Mouse (Mus musculus) midbrain, postnatal 0 days (tissue): ENCODE data around the gene Zdhhc16. TPM values are rescaled to one million over a fixed set of nuclear protein-coding genes. Genes with fewer than 3 reads are reported as not detected.
"Not testable (repeated sequence)": the region's sequence is repeated elsewhere in the genome, so short reads cannot be mapped to it uniquely, and the experiment has no call there.

ENCODE experiments used
- ATAC-seq: fragments of 200-750 bp; cut with Nextera tagmentation; 2 replicates; pipeline ENCODE4 v1.8.0; 2017; ENCODE audit warnings: moderate number of reproducible peaks, mild to moderate bottlenecking, moderate TSS enrichment, moderate library complexity; ENCODE audit not compliant: low FRiP score
- DNase-seq: peaks from one replicate; pipeline ENCODE4 v3.0.0-alpha.2; 2015; ENCODE audit warnings: low spot score
- H3K27ac ChIP-seq: fragments of 300-500 bp; sonication (generic); 2 replicates; pipeline ENCODE4 v1.5.1; 2014; ENCODE audit warnings: low read depth, mild to moderate bottlenecking, low read length, mixed read lengths
- H3K27me3 ChIP-seq: fragments of 300-500 bp; sonication (generic); 2 replicates; pipeline ENCODE4 v1.6.1; 2014; ENCODE audit warnings: low read length, control low read depth, mixed read lengths; ENCODE audit not compliant: insufficient read depth
- H3K36me3 ChIP-seq: fragments of 300-500 bp; sonication (generic); 2 replicates; pipeline ENCODE4 v1.6.1; 2014; ENCODE audit warnings: low read length, control low read depth, mixed read lengths; ENCODE audit not compliant: insufficient read depth
- H3K4me1 ChIP-seq: fragments of 300-500 bp; sonication (generic); 2 replicates; pipeline ENCODE4 v1.6.1; 2014; ENCODE audit warnings: mild to moderate bottlenecking, control low read depth, antibody characterized with exemption, low read length, mixed read lengths; ENCODE audit not compliant: insufficient read depth
- H3K4me2 ChIP-seq: fragments of 300-500 bp; sonication (generic); 2 replicates; pipeline ENCODE4 v1.6.1; 2014; ENCODE audit warnings: low read depth, mild to moderate bottlenecking, low read length, mixed read lengths; ENCODE audit not compliant: poor library complexity, severe bottlenecking
- H3K4me3 ChIP-seq: fragments of 300-500 bp; sonication (generic); 2 replicates; pipeline ENCODE4 v1.5.1; 2014; ENCODE audit warnings: low read depth, mild to moderate bottlenecking, low read length, moderate library complexity
- H3K9ac ChIP-seq: fragments of 300-500 bp; sonication (generic); replicated peaks from 2 replicates; pipeline ENCODE4 v1.6.1; 2014; ENCODE audit warnings: mild to moderate bottlenecking, low read length, moderate library complexity, mixed read lengths; ENCODE audit not compliant: poor library complexity, severe bottlenecking
- H3K9me3 ChIP-seq: fragments of 300-500 bp; sonication (generic); 2 replicates; pipeline ENCODE4 v1.6.1; 2016; ENCODE audit warnings: low read length, control low read depth
- CTCF ChIP-seq: IDR thresholded peaks from 2 replicates; pipeline ENCODE4 v1.5.1; 2016; ENCODE audit warnings: antibody characterized with exemption, mild to moderate bottlenecking
- WGBS: fragments of 180-500 bp; shearing (Covaris S2); extraction: QIAGEN DNeasy Blood & Tissue Kit; methylation state at CpG from one replicate; pipeline ENCODE4 v1.1.7; 2014; 5-methylcytosine and 5-hydroxymethylcytosine counted together
- polyA plus RNA-seq: library from polyadenylated mRNA; unstranded; fragments of >200 nt; fragmentation: Nextera tagmentation; extraction: Ambion mirVana; gene quantifications from 2 replicates; pipeline ENCODE4 v1.2.1, GENCODE M21; 2015
- total RNA-seq: library from RNA; depleted of rRNA; stranded (reverse); fragments of >200 nt; gene quantifications from 2 replicates; pipeline ENCODE4 v1.2.3, GENCODE M21; 2014

The Zdhhc16 gene
- total and polyA plus RNA-seq, 2 experiments from 2014 or later, result 49.2 to 86.7 TPM

DNA sequence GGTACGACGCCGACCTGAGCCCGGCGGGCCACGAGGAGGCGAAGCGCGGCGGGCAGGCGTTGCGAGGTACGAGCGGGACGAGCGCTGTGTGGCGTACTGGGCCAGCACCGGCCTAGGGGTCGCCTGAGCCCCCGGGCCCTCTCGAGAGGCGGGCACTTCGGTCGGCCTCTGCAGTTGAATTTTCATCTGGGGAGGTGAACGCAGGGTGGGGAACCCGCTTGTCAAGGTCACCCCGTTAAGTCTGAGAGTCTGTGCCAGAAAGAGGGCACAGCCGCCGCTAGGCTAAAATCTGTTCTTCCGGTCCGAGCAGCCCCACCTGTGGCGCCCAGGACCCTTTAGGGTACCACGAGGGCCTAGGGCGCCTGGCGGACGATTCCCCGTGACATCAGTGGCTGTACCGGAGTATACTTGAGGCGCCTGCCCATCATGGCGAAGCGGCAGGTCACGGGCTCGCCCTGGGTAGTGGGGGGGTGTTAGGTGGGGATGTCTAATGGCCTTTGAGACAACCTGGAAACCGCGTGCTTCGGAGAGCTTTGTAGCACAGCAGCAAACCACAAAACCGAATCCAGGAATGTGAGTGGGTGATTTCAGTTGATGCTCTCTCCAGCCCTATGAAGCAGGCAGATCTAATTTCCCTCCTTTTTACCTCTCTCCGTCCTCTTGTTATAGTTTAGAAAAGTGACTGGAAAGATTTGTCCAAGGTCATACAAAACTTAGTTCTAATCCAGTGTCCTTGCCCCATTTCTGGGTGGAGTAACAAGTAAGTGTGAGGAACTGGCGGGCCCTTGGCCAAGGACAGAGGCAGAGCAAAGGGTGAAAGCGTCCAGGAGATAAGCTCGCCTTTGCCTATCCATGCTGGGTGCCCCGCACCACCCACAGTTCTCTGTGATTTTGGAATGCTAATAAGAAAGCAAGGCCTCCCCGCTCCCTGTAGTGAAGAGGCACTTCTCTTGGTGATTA is 20.9 kb upstream of the Zdhhc16 start:
- Histone ChIP-seq H3K4me1 (peaks cover 16% of the 10 kb centered on the region; the same call in 1 of the 2 replicates), H3K27ac (peak overlapping the region; percentile 72), H3K9me3 (no peaks in the 10 kb centered on the region), H3K9ac (peak overlapping the region; percentile 89), H3K4me2 (peak overlapping the region; percentile 96), H3K4me3 (peak overlapping the region; percentile 88), H3K27me3 (no peaks in the 10 kb centered on the region), H3K36me3 (peaks cover 15% of the 10 kb centered on the region; the same call in 1 of the 2 replicates)
- DNase-seq, result peak; percentile 17
- ATAC-seq, result peak; percentile 65
- under 1% methylated on average over 50 of the region's 53 CpGs for WGBS
- TF ChIP-seq CTCF, result no peak

DNA sequence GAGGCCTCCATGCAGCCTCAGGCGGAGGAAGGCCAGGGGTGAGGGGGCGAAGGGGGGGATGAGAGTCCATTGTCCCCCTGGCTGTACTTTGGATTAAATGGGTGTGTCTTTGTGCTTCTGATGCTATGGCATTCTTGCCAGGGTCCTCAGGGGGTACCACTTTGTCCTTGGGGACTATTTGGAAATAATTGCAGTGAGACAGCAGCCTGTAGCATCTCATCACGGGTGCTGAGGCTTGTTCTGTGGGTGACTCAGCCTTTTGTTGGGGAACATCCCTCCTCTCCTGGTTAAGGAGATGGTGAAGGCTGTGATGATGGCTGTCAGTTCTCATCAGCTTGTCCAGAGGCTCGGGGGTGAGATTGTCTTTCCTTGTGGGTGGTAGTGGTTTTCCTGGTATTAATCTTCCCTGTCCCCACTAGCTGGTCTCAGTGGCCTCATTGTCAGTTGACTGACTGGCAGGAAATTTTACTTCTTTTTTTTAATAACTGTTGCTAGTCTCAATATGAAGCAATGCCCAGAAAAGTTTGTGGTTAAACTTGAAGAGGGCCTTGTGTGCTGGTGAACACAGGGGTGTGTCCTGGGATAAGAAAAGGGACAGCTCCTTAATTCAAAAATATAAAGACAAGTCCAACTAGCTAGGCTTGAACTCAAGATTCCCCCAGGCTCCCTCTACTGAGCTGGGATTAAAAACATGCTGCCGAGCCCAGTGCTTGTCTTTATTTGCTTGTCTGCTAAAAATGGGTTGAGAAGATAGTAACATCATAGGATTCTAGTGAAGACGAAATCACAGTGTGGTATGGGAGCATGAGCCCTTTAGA is 19.3 kb upstream of the Zdhhc16 start:
- TF ChIP-seq CTCF, result no peak
- no peak for ATAC-seq
- H3K4me2 ChIP-seq, result peak overlapping the region; percentile 96
- peaks cover 16% of the 10 kb centered on the region; the same call in 1 of the 2 replicates for H3K4me1 ChIP-seq
- 34% methylated on average over 6 of the region's 6 CpGs for WGBS
- no peak overlapping the region; the same call in 1 of the 2 replicates for H3K9ac ChIP-seq
- peak overlapping the region; percentile 88; the same call in 1 of the 2 replicates for H3K4me3 ChIP-seq
- H3K36me3 ChIP-seq, result peaks cover 21% of the 10 kb centered on the region; the same call in 1 of the 2 replicates
- H3K9me3 ChIP-seq, result no peaks in the 10 kb centered on the region
- no peak overlapping the region for H3K27ac ChIP-seq
- no peaks in the 10 kb centered on the region for H3K27me3 ChIP-seq
- no peak for DNase-seq

DNA sequence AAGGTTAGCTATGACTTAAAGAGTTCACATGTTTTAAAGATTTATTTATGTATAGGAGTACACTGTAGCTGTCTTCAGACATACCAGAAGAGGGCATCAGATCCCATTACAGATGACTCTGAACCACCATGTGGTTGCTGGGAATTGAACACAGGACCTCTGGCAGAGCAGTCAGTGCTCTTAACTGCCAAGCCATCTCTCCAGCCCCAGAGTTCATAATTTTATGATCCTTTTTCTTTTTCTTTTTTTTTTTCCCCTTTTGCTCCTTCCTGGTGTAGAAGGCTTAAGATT is 18.7 kb upstream of the Zdhhc16 start:
- not testable (repeated sequence) for H3K4me3 ChIP-seq, H3K9me3 ChIP-seq, H3K27ac ChIP-seq, ATAC-seq, H3K9ac ChIP-seq, H3K4me2 ChIP-seq, H3K27me3 ChIP-seq, DNase-seq
- TF ChIP-seq CTCF, result peak; percentile 20; the same call in 1 of the 2 replicates
- Histone ChIP-seq H3K4me1 (peaks cover 16% of the 10 kb centered on the region; the same call in 1 of the 2 replicates), H3K36me3 (peaks cover 26% of the 10 kb centered on the region; the same call in 1 of the 2 replicates)

DNA sequence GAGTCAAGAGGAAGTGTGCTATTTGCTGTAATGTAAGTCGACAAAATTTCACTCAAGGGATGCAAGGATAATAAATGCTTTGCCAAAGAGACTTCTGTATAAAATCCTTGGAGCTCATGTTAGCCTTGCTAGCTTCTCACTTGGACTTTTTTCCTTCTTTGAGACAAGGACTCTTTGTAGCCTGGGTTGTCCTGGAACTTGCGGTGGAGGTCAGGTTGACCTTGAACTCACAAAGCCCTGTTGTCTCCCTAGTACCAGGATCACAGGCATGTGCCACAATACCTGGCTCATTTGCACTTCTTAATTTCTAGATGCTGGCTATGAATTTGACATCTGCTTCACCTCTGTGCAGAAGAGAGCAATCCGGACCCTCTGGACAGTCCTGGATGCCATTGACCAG is 18.0 kb upstream of the Zdhhc16 start:
- ATAC-seq, result no peak
- H3K36me3 ChIP-seq, result peaks cover 29% of the 10 kb centered on the region; the same call in 1 of the 2 replicates
- no peak overlapping the region for H3K27ac ChIP-seq
- TF ChIP-seq CTCF, result no peak
- DNase-seq, result no peak
- no peaks in the 10 kb centered on the region for H3K27me3 ChIP-seq
- no peak overlapping the region for H3K9ac ChIP-seq
- H3K4me2 ChIP-seq, result no peak overlapping the region
- peaks cover 16% of the 10 kb centered on the region; the same call in 1 of the 2 replicates for H3K4me1 ChIP-seq
- H3K4me3 ChIP-seq, result no peak overlapping the region
- 94% methylated on average over 3 of the region's 3 CpGs for WGBS
- H3K9me3 ChIP-seq, result no peaks in the 10 kb centered on the region

DNA sequence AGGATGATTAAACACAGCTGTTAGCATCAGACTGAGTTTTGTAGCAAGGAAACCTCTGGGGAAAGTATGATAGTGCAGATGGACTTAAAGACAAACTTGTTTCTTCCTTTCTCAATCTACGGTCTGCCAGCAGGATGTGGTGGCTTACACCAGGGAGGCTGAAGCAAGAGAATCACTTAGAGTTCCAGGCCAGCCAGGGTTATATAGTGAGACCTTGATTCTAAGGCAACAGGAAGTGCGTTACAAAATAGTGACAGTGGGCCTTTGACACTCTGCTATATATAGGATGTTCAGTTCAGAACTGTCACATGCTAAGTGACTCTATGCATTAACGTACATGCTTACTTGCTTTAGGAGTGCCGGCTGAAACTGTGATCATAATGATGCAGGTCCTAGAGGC is 16.4 kb upstream of the Zdhhc16 start:
- H3K27me3 ChIP-seq, result no peaks in the 10 kb centered on the region
- WGBS, result 91% methylated on average over 4 of the region's 4 CpGs
- no peak overlapping the region for H3K27ac ChIP-seq
- no peak overlapping the region for H3K4me3 ChIP-seq
- H3K4me1 ChIP-seq, result peaks cover 16% of the 10 kb centered on the region; the same call in 1 of the 2 replicates
- H3K36me3 ChIP-seq, result peaks cover 35% of the 10 kb centered on the region; the same call in 1 of the 2 replicates
- no peaks in the 10 kb centered on the region for H3K9me3 ChIP-seq
- no peak for ATAC-seq
- TF ChIP-seq CTCF, result no peak
- DNase-seq, result no peak
- no peak overlapping the region for H3K9ac ChIP-seq
- H3K4me2 ChIP-seq, result no peak overlapping the region
